Mouse (Mus musculus): Measurements from ENCODE around the gene Txndc17. TPM values are rescaled to one million over a fixed set of nuclear protein-coding genes. Genes with fewer than 3 reads are reported as not detected.

Txndc17 gene
- 243 TPM for polyA plus RNA-seq (2014; fragmentation: Illumina TruSeq; extraction: RNeasy Lipid Tissue Mini Kit (QIAGEN cat#74804); ENCODE audit: low read depth, low replicate concordance)

DNA sequence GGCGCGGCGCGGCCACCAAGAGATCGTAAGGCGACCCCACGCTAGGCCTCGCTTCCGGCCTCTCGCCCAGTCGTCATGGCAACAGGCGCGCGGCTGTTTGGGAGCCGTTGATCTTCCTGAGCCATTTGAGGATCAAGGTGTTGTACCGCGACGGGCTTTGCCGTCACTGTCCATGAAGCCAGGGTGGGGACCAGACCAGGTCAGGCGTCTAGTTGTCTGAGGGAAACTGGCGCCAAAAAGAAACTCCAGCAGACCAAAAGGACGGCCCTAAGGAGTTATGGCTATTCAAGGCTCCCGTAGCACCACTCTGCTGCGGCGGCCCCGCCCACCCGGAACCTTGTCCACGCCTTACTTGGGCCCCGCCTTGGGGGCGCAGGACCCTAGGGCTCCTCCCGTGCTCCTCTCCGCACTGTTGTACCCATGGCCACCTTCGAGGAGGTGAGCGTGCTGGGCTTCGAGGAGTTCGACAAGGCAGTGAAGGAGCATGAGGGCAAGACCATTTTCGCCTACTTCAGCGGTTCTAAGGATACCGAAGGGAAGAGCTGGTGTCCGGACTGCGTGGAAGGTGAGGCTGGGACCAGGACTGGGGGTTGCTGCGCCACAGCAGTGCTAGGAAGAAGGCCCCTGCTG lies at the start of gene Txndc17, which contains the start of gene 4933427D14Rik:
Gene Txndc17 (plus strand): TSS at position 344 of the 630 bp plus-strand sequence.
Gene 4933427D14Rik (minus strand): TSS at position 256 of the 630 bp plus-strand sequence.

DNA sequence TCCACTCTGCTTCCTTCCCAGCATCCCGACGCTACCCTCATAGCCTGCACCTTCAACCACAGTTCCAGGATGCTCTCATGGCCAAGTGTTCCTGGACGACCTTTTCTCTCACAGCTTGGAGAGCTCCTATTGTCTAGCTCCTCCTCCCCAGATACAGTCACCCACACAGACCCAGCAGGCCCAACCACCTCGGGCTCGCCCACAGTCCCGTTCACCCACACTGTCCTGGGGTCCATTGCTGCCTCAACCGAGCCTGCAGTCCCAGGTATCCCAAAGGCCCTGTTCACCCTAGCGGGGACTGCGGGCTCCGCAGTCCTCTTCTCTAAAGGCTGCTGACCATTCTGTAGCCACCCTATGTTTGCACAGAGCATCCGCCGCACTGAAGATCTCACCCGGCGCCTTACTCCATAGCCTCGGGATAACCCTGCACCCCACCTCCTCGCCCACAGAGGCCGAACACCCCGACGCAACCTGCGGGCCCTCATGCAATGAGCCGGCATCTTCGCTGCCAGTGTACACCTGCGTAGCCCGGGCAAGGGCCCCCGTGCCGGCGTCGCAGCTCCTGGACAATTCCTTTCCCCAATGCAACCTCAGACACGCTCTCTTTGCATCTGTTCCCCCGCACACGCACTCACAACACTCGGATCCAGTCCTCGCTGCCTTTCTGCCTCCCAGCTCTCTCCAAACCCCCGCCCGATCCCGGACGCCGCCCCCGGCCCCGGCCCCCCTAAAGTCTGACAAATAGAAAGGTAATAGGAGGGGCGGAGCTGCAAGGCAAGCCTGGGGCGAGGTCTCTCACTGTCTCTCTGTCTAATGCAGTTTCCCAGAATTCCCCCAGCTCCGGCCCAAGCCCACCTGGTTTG lies 775 bp upstream of the Txndc17 start, which contains the start of gene Gm43951:
Gene Gm43951 (minus strand): TSS at position 500 of the 863 bp plus-strand sequence.

GRCm38 (mm10) chr11:72215410-72215797 lies 8.1 kb downstream of the Txndc17 start, which contains the start of gene Med31:
TSS of gene Med31 (minus strand) at chr11:72215592.

Other genes with a start within 250 kb of the Txndc17 start
- not detected for gene Aipl1, start 170.0 kb upstream of the Txndc17 start, polyA plus RNA-seq (2014; fragmentation: Illumina TruSeq; extraction: RNeasy Lipid Tissue Mini Kit (QIAGEN cat#74804); ENCODE audit: low read depth, low replicate concordance)
- gene Pimreg, start 165.5 kb upstream of the Txndc17 start, polyA plus RNA-seq (2014; fragmentation: Illumina TruSeq; extraction: RNeasy Lipid Tissue Mini Kit (QIAGEN cat#74804); ENCODE audit: low read depth, low replicate concordance): not detected
- 0.65 TPM for gene Pitpnm3, start 71.8 kb upstream of the Txndc17 start, polyA plus RNA-seq (2014; fragmentation: Illumina TruSeq; extraction: RNeasy Lipid Tissue Mini Kit (QIAGEN cat#74804); ENCODE audit: low read depth, low replicate concordance)
- gene Gm43951, start 707 bp upstream of the Txndc17 start, polyA plus RNA-seq (2014; fragmentation: Illumina TruSeq; extraction: RNeasy Lipid Tissue Mini Kit (QIAGEN cat#74804); ENCODE audit: low read depth, low replicate concordance): not detected
- gene 4933427D14Rik, start 88 bp upstream of the Txndc17 start, polyA plus RNA-seq (2014; fragmentation: Illumina TruSeq; extraction: RNeasy Lipid Tissue Mini Kit (QIAGEN cat#74804); ENCODE audit: low read depth, low replicate concordance): 8.8 TPM
- gene Med31, start 8.0 kb downstream of the Txndc17 start, polyA plus RNA-seq (2014; fragmentation: Illumina TruSeq; extraction: RNeasy Lipid Tissue Mini Kit (QIAGEN cat#74804); ENCODE audit: low read depth, low replicate concordance): 8.6 TPM
- not detected for gene Slc13a5, start 59.7 kb downstream of the Txndc17 start, polyA plus RNA-seq (2014; fragmentation: Illumina TruSeq; extraction: RNeasy Lipid Tissue Mini Kit (QIAGEN cat#74804); ENCODE audit: low read depth, low replicate concordance)
- gene Xaf1, start 94.1 kb downstream of the Txndc17 start, polyA plus RNA-seq (2014; fragmentation: Illumina TruSeq; extraction: RNeasy Lipid Tissue Mini Kit (QIAGEN cat#74804); ENCODE audit: low read depth, low replicate concordance): 16.3 TPM
- gene Fbxo39, start 106.9 kb downstream of the Txndc17 start, polyA plus RNA-seq (2014; fragmentation: Illumina TruSeq; extraction: RNeasy Lipid Tissue Mini Kit (QIAGEN cat#74804); ENCODE audit: low read depth, low replicate concordance): not detected
- gene Tekt1, start 154.9 kb downstream of the Txndc17 start, polyA plus RNA-seq (2014; fragmentation: Illumina TruSeq; extraction: RNeasy Lipid Tissue Mini Kit (QIAGEN cat#74804); ENCODE audit: low read depth, low replicate concordance): not detected
- 11.0 TPM for gene Smtnl2, start 204.2 kb downstream of the Txndc17 start, polyA plus RNA-seq (2014; fragmentation: Illumina TruSeq; extraction: RNeasy Lipid Tissue Mini Kit (QIAGEN cat#74804); ENCODE audit: low read depth, low replicate concordance)
- gene Ggt6, start 228.0 kb downstream of the Txndc17 start, polyA plus RNA-seq (2014; fragmentation: Illumina TruSeq; extraction: RNeasy Lipid Tissue Mini Kit (QIAGEN cat#74804); ENCODE audit: low read depth, low replicate concordance): 0.93 TPM
- 19.9 TPM for gene Mybbp1a, start 233.8 kb downstream of the Txndc17 start, polyA plus RNA-seq (2014; fragmentation: Illumina TruSeq; extraction: RNeasy Lipid Tissue Mini Kit (QIAGEN cat#74804); ENCODE audit: low read depth, low replicate concordance)

Data from kidney, adult 10 weeks (tissue).